Mouse (Mus musculus) heart, adult 2 months (tissue): Measurements from ENCODE around the gene Col26a1.

Experiments
- CTCF ChIP-seq: fragments of 200-600 bp; IDR thresholded peaks from 2 replicates; pipeline ENCODE4 v1.8.1; 2022; ENCODE audit warnings: antibody characterized with exemption, mild to moderate bottlenecking, moderate library complexity
- POLR2A ChIP-seq: fragments of 200-500 bp; IDR thresholded peaks from 2 replicates; pipeline ENCODE4 v1.6.1; 2011; ENCODE audit warnings: mild to moderate bottlenecking, low read depth, low read length, control low read depth; ENCODE audit not compliant: insufficient read depth

- TF ChIP-seq POLR2A (no peak), CTCF (no peak)
These were observed 185.4 kb downstream of the Col26a1 start for GRCm38 (mm10) chr5:136697618-136698017.
